ENCODE assay signal across 16 mouse cellular contexts in the genomic region with DNA sequence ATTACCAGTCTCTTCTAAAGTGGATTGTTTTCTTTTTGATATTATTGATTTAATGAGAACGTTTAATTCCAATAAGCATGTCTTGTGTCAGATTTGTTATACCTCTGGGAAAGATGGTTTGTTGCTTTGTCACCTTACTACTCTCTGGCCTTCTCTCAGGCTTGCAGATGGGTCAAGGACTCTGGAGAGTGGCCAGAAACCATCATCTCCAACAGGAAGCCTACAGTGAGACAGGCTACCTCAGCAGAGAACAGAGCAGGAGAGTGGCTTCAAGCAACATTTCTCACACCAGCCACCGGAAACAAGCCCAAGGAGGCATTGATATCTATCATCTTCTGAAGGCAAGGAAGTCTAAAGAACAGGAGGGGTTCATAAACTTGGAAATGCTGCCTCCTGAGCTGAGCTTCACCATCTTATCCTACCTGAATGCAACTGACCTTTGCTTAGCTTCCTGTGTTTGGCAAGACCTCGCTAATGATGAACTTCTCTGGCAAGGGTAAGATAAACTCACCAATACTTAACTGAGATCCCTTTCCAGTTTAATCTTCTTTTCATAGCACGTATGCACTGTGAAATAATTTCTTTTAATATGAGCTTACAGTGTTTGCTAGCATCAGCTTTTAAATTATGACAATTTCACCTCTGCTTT. TPM values are rescaled to one million over a fixed set of nuclear protein-coding genes. Genes with fewer than 3 reads are reported as not detected.
DNase-seq lines count a peak whose midpoint lies in the region; ATAC-seq lines count a peak whose summit lies in the region.
"Had no signal": no experiment of that assay in that cellular context is flagged by ENCODE, and none has a peak within 500 bp of the region (broad histone marks: within the 10 kb centered on the region; RNA-seq: fewer than 3 reads in every experiment).

No protein-coding gene starts in this region.

- no peak overlapping the region for H3K9ac ChIP-seq in intestine, embryonic 16.5 days (ENCODE audit: low read depth, low read length)
- H3K9ac ChIP-seq: forebrain, embryonic 13.5 days; intestine, embryonic 15.5 days; neural tube, embryonic 12.5 days had no signal

- no peak for ATAC-seq in intestine, embryonic 16.5 days
- ATAC-seq: activated CD4-positive, CD25-positive, alpha-beta regulatory T cell, adult 4 months; forebrain, embryonic 13.5 days; intestine, embryonic 15.5 days had no signal

- H3K4me3 ChIP-seq in intestine, embryonic 16.5 days (ENCODE audit: low read length): no peak overlapping the region
- H3K4me3 ChIP-seq: forebrain, embryonic 13.5 days; intestine, embryonic 15.5 days; neural tube, embryonic 12.5 days had no signal

- H3K4me1 ChIP-seq in intestine, embryonic 16.5 days (ENCODE audit: control insufficient read depth, insufficient read depth, low read length): no peaks in the 10 kb centered on the region
- H3K4me1 ChIP-seq: forebrain, embryonic 13.5 days; intestine, embryonic 15.5 days; neural tube, embryonic 12.5 days had no signal

- 76% methylated on average over 4 of the region's 4 CpGs for WGBS in intestine, embryonic 16.5 days

- no peaks in the 10 kb centered on the region for H3K27me3 ChIP-seq in intestine, embryonic 16.5 days (replicated peaks; ENCODE audit: control insufficient read depth, insufficient read depth, low read length)
- H3K27me3 ChIP-seq: forebrain, embryonic 13.5 days; intestine, embryonic 15.5 days; neural tube, embryonic 12.5 days had no signal

- H3K4me2 ChIP-seq in intestine, embryonic 16.5 days (ENCODE audit: low read depth, low read length): no peak overlapping the region
- H3K4me2 ChIP-seq: forebrain, embryonic 13.5 days; intestine, embryonic 15.5 days; neural tube, embryonic 12.5 days had no signal

- DNase-seq in heart, adult 18-20 months: peak; percentile 20 to 21
- no peak for DNase-seq in heart, adult 8-10 months (ENCODE audit: low spot score)
- DNase-seq in adrenal gland, adult 2 months: peak; percentile 80
- peak; percentile 45 for DNase-seq in cerebellum, adult 11-12 months
- peak; percentile 35 to 48 for DNase-seq in cerebellum, postnatal 36 days
- no peak for DNase-seq in right cerebral cortex, postnatal 36 days (ENCODE audit: low spot score in 2 of 2)
- DNase-seq in spleen, postnatal 14 days (ENCODE audit: low spot score in 2 of 2): no peak
- DNase-seq: heart, adult 11 months; left cerebral cortex, postnatal 4 days; lung, adult 18-20 months; right cerebral cortex, postnatal 4 days had no signal

- no peaks in the 10 kb centered on the region for H3K9me3 ChIP-seq in intestine, embryonic 16.5 days (ENCODE audit: control insufficient read depth, low read length)
- H3K9me3 ChIP-seq: forebrain, embryonic 13.5 days; intestine, embryonic 15.5 days; neural tube, embryonic 12.5 days had no signal

- no peaks in the 10 kb centered on the region for H3K36me3 ChIP-seq in intestine, embryonic 16.5 days (ENCODE audit: control insufficient read depth, insufficient read depth, low read length)
- H3K36me3 ChIP-seq: intestine, embryonic 15.5 days had no signal

- no peak overlapping the region for H3K27ac ChIP-seq in intestine, embryonic 16.5 days (ENCODE audit: low read length)
- H3K27ac ChIP-seq: forebrain, embryonic 13.5 days; intestine, embryonic 15.5 days; neural tube, embryonic 12.5 days had no signal

RNA-seq across cellular contexts. Expression of a gene that starts 13.6 kb away (rescaled TPM):
- total RNA-seq in heart, adult 18-20 months (2021): 10 to 100 TPM; 58.4 to 60.8 TPM
- 10 to 100 TPM; 52.0 to 63.1 (median 59.0) TPM for total RNA-seq in heart, adult 8-10 months (2022)
- 10 to 100 TPM; 45.0 to 53.1 TPM for total RNA-seq in adrenal gland, adult 2 months (2021)
- 144 and 149 TPM in 2 replicates for polyA plus RNA-seq in adrenal gland, adult 2 months (2012; rRNA removed)
- 41.9 and 44.8 TPM in 2 replicates for polyA plus RNA-seq in intestine, embryonic 16.5 days (2015; fragmentation: Nextera tagmentation; extraction: Ambion mirVana)

RNA-seq across cellular contexts. Expression of a gene that starts 13.7 kb away (rescaled TPM):
- 1 to 10 TPM; 7.7 to 8.9 TPM for total RNA-seq in heart, adult 18-20 months (2021)
- total RNA-seq in heart, adult 8-10 months (2022): 10 to 100 TPM; 10.8 to 13.4 (median 11.8) TPM
- 10 to 100 TPM; 16.6 to 18.0 TPM for total RNA-seq in adrenal gland, adult 2 months (2021)
- polyA plus RNA-seq in adrenal gland, adult 2 months (2012; rRNA removed): 3.0 and 4.3 TPM in 2 replicates
- 23.5 and 24.7 TPM in 2 replicates for polyA plus RNA-seq in intestine, embryonic 16.5 days (2015; fragmentation: Nextera tagmentation; extraction: Ambion mirVana)

Comparison
In these comparisons a context has a peak if more than half of its experiments do, and no peak if none do; other contexts are left out.
1. DNase-seq: peak in heart, adult 18-20 months (2 of 2), adrenal gland, adult 2 months (single experiment), cerebellum, adult 11-12 months (single experiment) and cerebellum, postnatal 36 days (2 of 2); none in heart, adult 8-10 months (single experiment), right cerebral cortex, postnatal 36 days (0 of 2) and spleen, postnatal 14 days (0 of 2).